Mouse (Mus musculus) megakaryocyte, embryonic 14.5 days (primary cell): Measurements from ENCODE around the gene Dnm2.

Experiments
- FLI1 ChIP-seq: IDR thresholded peaks from 2 replicates; pipeline ENCODE4 v1.6.1; 2012; ENCODE audit warnings: low read length, inconsistent platforms, mixed read lengths
- GATA1 ChIP-seq: IDR thresholded peaks from 3 replicates; pipeline ENCODE4 v1.6.1; 2012; ENCODE audit warnings: mixed read lengths, low read length, inconsistent platforms, borderline replicate concordance

DNA sequence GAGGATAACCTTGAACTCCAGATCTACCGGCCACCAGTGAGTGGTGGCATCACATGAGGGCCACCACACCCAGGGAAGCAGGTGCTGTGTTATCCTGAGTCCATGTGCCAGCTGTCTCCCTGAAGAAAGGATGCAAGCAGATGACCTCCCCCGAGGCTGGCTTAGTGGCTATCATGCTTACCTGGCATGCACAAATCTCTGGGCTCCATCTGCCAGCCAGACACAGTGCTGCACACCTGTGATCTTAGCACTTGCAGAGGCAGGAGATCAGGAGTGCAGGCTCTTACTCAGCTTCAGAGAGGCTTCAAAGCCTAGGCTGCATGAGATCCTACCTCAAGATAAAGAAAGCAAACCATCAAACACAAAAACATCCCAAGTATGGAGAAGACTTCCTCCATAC, 25.0 kb downstream of the Dnm2 start:
- TF ChIP-seq GATA1 (no peak), FLI1 (no peak)
